Mouse (Mus musculus): Measurements from ENCODE around the gene Gm5431. TPM values are rescaled to one million over a fixed set of nuclear protein-coding genes. Genes with fewer than 3 reads are reported as not detected.

The Gm5431 gene
- total RNA-seq, 2 experiments from 2014 or later, result 0.29 TPM; not detected in 1

GRCm38 (mm10) chr11:48845244-48845815 lies 56.7 kb downstream of the Gm5431 start:
- intact Hi-C loops (cut with DNase I), result no loop called here
- DNase-seq (ENCODE audit: low spot score in 2 of 2), result no peak

GRCm38 (mm10) chr11:48844309-48844708 lies 57.7 kb downstream of the Gm5431 start:
- intact Hi-C loops (cut with DNase I), result no loop called here
- no peak for DNase-seq (ENCODE audit: low spot score in 2 of 2)

- no peak for DNase-seq (ENCODE audit: low spot score in 2 of 2)
- intact Hi-C loops (cut with DNase I), result no loop called here
These were observed 58.8 kb downstream of the Gm5431 start for GRCm38 (mm10) chr11:48843202-48843601.

GRCm38 (mm10) chr11:48842378-48842792 lies 59.6 kb downstream of the Gm5431 start:
- intact Hi-C loops (cut with DNase I), result no loop called here

GRCm38 (mm10) chr11:48841213-48841612 lies 60.8 kb downstream of the Gm5431 start:
- intact Hi-C loops (cut with DNase I), result no loop called here
- no peak for DNase-seq (ENCODE audit: low spot score in 2 of 2)

More at GRCm38 (mm10) chr11:48842378-48842792, 59.6 kb downstream of the Gm5431 start:
- no peak for DNase-seq (ENCODE audit: low spot score in 2 of 2)

- intact Hi-C loops (cut with DNase I), result no loop called here
- no peak for DNase-seq (ENCODE audit: low spot score in 2 of 2)
These were observed 61.2 kb downstream of the Gm5431 start for GRCm38 (mm10) chr11:48840805-48841204.

GRCm38 (mm10) chr11:48838879-48839680 lies 62.9 kb downstream of the Gm5431 start:
- DNase-seq (ENCODE audit: low spot score in 2 of 2), result no peak
- intact Hi-C loops (cut with DNase I), result no loop called here

- no peak for DNase-seq (ENCODE audit: low spot score in 2 of 2)
- intact Hi-C loops (cut with DNase I), result no loop called here
These were observed 63.7 kb downstream of the Gm5431 start for GRCm38 (mm10) chr11:48838181-48838797.

Other genes starting within 250 kb of the Gm5431 start
- 100 to 1,000 TPM; 252 to 259 TPM for gene Rack1, start 101.9 kb downstream of the Gm5431 start, total RNA-seq (2021)
- gene Trim41, start 84.9 kb downstream of the Gm5431 start, total RNA-seq (2021), result 10 to 100 TPM; 52.0 to 56.4 TPM
- 1 to 10 TPM; 1.4 to 1.8 TPM for gene Trim7, start 76.1 kb downstream of the Gm5431 start, total RNA-seq (2021)
- gene Gm12184, start 75.6 kb downstream of the Gm5431 start, total RNA-seq (2021), result 1 to 10 TPM; 1.2 to 1.6 TPM
- gene Irgm1, start 30.5 kb downstream of the Gm5431 start, total RNA-seq (2021), result 1 to 10 TPM; 3.7 TPM
- under 1 TPM in 1 of 2 experiments, not detected in 1; 0.70 TPM for gene Psme2b, start 44.0 kb upstream of the Gm5431 start, total RNA-seq (2021)
- not detected for gene Olfr56, start 76.7 kb upstream of the Gm5431 start, total RNA-seq (2021)
- 1 to 10 TPM in 1 of 2 experiments, under 1 TPM in 1; 0.94 to 1.1 TPM for gene 9930111J21Rik1, start 77.2 kb upstream of the Gm5431 start, total RNA-seq (2021)
- gene Gm12185, start 90.0 kb upstream of the Gm5431 start, total RNA-seq (2021), result under 1 TPM in 1 of 2 experiments, not detected in 1; 0.06 TPM
- gene Tgtp1, start 92.0 kb upstream of the Gm5431 start, total RNA-seq (2021), result not detected
- 1 to 10 TPM; 1.6 TPM for gene 9930111J21Rik2, start 149.0 kb upstream of the Gm5431 start, total RNA-seq (2021)
- under 1 TPM in 1 of 2 experiments, not detected in 1; 0.17 TPM for gene Tgtp2, start 162.0 kb upstream of the Gm5431 start, total RNA-seq (2021)
- gene Ifi47, start 174.4 kb upstream of the Gm5431 start, total RNA-seq (2021), result under 1 TPM; 0.57 to 0.62 TPM
- gene Olfr1396, start 212.7 kb upstream of the Gm5431 start, total RNA-seq (2021), result not detected
- gene Olfr1395, start 240.1 kb upstream of the Gm5431 start, total RNA-seq (2021), result not detected